Mouse (Mus musculus) limb, embryonic 15.5 days (tissue): ENCODE data around the gene Armh4. TPM values are rescaled to one million over a fixed set of nuclear protein-coding genes. Genes with fewer than 3 reads are reported as not detected.

Experiments
- ATAC-seq: fragments of 200-750 bp; cut with Nextera tagmentation; 2 replicates; pipeline ENCODE4 v1.8.0; 2017; ENCODE audit warnings: low read depth, moderate TSS enrichment; ENCODE audit not compliant: insufficient number of reproducible peaks, low FRiP score, low TSS enrichment
- H3K27ac ChIP-seq: fragments of 300-500 bp; sonication (generic); 2 replicates; pipeline ENCODE4 v1.5.1; 2015; ENCODE audit warnings: moderate library complexity, mild to moderate bottlenecking, inconsistent platforms
- H3K27me3 ChIP-seq: fragments of 300-500 bp; sonication (generic); 2 replicates; pipeline ENCODE4 v1.6.1; 2015; ENCODE audit warnings: inconsistent platforms
- H3K36me3 ChIP-seq: fragments of 300-500 bp; sonication (generic); 2 replicates; pipeline ENCODE4 v1.6.1; 2015; ENCODE audit warnings: inconsistent platforms
- H3K4me1 ChIP-seq: fragments of 300-500 bp; sonication (generic); 2 replicates; pipeline ENCODE4 v1.6.1; 2015; ENCODE audit warnings: inconsistent platforms
- H3K4me2 ChIP-seq: fragments of 300-500 bp; sonication (generic); 2 replicates; pipeline ENCODE4 v1.6.1; 2015; ENCODE audit warnings: mild to moderate bottlenecking, inconsistent platforms
- H3K4me3 ChIP-seq: fragments of 300-500 bp; sonication (generic); 2 replicates; pipeline ENCODE4 v1.5.1; 2015; ENCODE audit warnings: mild to moderate bottlenecking, inconsistent platforms
- H3K9ac ChIP-seq: fragments of 300-500 bp; sonication (generic); 2 replicates; pipeline ENCODE4 v1.6.1; 2015; ENCODE audit warnings: inconsistent platforms
- H3K9me3 ChIP-seq: fragments of 300-500 bp; sonication (generic); 2 replicates; pipeline ENCODE4 v1.6.1; 2016; ENCODE audit warnings: inconsistent platforms
- WGBS: fragments of 180-500 bp; shearing (Covaris S2); methylation state at CpG from one replicate; pipeline ENCODE4 v1.1.7; 2015; 5-methylcytosine and 5-hydroxymethylcytosine counted together
- polyA plus RNA-seq: library from polyadenylated mRNA; unstranded; fragments of >200 nt; fragmentation: Nextera tagmentation; extraction: Ambion mirVana; gene quantifications from 2 replicates; pipeline ENCODE4 v1.2.1, GENCODE M21; 2015

Gene Armh4
- polyA plus RNA-seq, 1 experiment from 2014 or later: 19.1 TPM

- WGBS: 30% methylated on average over 3 of the region's 3 CpGs
- ATAC-seq: no peak
- H3K27ac ChIP-seq: no peak overlapping the region
Measured at GRCm38 (mm10) chr14:49722782-49723181, 60.4 kb downstream of the Armh4 start.

GRCm38 (mm10) chr14:49721281-49721680 is 61.9 kb downstream of the Armh4 start:
- no peak overlapping the region for H3K4me3 ChIP-seq
- H3K4me2 ChIP-seq: no peak overlapping the region
- H3K27ac ChIP-seq: no peak overlapping the region
- no peaks in the 10 kb centered on the region for H3K27me3 ChIP-seq
- H3K4me1 ChIP-seq: no peaks in the 10 kb centered on the region
- H3K9me3 ChIP-seq: no peaks in the 10 kb centered on the region
- H3K9ac ChIP-seq: no peak overlapping the region
- ATAC-seq: no peak
- 69% methylated on average over 1 of the region's 1 CpGs for WGBS
- no peaks in the 10 kb centered on the region for H3K36me3 ChIP-seq

More at GRCm38 (mm10) chr14:49722782-49723181, 60.4 kb downstream of the Armh4 start:
- Histone ChIP-seq H3K4me3 (no peak overlapping the region), H3K9me3 (no peaks in the 10 kb centered on the region), H3K4me1 (no peaks in the 10 kb centered on the region), H3K36me3 (no peaks in the 10 kb centered on the region), H3K4me2 (no peak overlapping the region), H3K9ac (no peak overlapping the region), H3K27me3 (no peaks in the 10 kb centered on the region)

DNA sequence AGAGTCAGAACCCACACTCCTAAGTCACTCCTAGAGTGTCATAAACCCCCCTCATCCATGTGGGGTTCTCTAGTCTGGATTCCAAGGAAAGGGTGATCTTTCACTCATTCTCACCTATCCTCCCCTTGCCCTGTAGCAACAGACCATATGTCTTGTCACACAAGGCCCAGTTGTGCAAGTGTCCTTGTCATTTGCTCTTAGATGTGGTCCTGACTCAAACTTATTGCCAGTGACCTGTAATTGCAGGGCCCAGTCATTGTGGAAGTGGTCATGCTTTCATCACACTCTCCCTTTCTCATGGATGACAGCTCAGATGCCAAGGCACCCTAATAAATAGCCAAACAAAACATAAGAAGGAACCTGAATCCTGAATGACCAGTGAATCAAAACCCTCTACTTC is 63.5 kb downstream of the Armh4 start:
- Histone ChIP-seq H3K9ac (no peak overlapping the region), H3K36me3 (no peaks in the 10 kb centered on the region), H3K4me2 (no peak overlapping the region), H3K4me3 (no peak overlapping the region), H3K27ac (no peak overlapping the region), H3K4me1 (no peaks in the 10 kb centered on the region), H3K27me3 (no peaks in the 10 kb centered on the region), H3K9me3 (no peaks in the 10 kb centered on the region)
- ATAC-seq: no peak

DNA sequence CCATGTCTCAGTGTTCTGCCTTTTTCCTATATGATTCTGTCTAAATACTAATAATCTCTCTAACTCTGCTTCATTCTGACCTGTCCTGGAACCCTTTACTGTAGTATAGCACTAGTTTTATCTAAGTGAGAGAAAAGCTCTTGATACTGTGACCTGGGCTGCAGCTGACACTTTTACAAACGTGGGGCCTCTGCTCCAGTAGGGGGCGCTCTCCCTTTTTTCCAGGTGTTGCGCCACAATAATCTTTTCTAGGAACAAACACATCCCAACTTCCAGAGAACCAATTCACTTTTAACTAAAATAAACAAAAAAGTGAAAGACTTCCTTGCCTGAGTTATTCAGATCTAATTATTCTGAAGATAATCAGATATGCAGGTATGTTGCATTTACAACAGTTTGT is 72.2 kb downstream of the Armh4 start:
- H3K4me2 ChIP-seq: no peak overlapping the region
- WGBS: 45% methylated on average over 3 of the region's 3 CpGs

DNA sequence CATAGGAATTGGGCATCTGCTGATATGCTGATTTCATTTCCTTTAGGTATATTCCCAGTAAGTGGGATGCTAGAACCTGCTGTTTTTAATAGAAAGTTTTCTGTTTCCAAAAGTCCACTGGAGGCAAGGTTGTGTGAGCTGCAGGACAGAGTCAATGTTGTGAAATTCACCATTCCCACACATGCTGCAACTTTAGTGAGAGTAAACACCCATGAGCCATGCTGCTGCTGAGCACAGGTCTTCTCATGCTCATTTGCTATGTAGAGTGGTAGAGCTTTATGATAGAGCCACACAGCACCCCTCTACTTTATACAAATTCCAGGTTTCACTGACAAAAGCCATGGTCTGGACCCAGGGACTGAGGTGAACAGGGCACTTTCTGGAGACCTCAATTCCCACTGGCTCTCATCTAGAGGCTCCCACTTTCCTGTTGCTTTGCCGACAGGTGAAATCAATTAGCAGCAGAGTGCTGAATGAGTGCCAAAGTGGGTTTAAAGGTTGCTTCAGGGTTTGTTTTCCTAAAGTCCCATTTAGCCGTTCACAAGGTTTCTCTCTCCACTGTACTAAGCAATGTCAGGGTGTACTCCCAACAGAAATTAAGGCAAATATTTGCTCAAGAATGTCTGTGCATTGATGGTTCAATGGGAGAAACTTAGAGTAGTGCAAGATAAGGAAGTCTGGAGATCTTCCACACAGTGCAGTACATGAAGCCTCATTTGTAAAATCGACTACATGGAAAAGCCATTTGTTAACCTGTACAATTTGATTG is 79.6 kb downstream of the Armh4 start:
- no peak for ATAC-seq
- no peaks in the 10 kb centered on the region for H3K9me3 ChIP-seq
- H3K4me2 ChIP-seq: no peak overlapping the region
- 35% methylated on average over 3 of the region's 3 CpGs for WGBS
- H3K36me3 ChIP-seq: no peaks in the 10 kb centered on the region
- H3K27ac ChIP-seq: no peak overlapping the region
- H3K27me3 ChIP-seq: no peaks in the 10 kb centered on the region
- H3K9ac ChIP-seq: no peak overlapping the region
- H3K4me1 ChIP-seq: no peaks in the 10 kb centered on the region
- H3K4me3 ChIP-seq: no peak overlapping the region

More for the DNA sequence above, 72.2 kb downstream of the Armh4 start:
- no peak for ATAC-seq
- no peak overlapping the region for H3K4me3 ChIP-seq
- no peaks in the 10 kb centered on the region for H3K36me3 ChIP-seq
- no peaks in the 10 kb centered on the region for H3K4me1 ChIP-seq
- no peaks in the 10 kb centered on the region for H3K9me3 ChIP-seq
- H3K27ac ChIP-seq: no peak overlapping the region
- no peaks in the 10 kb centered on the region for H3K27me3 ChIP-seq
- H3K9ac ChIP-seq: no peak overlapping the region

DNA sequence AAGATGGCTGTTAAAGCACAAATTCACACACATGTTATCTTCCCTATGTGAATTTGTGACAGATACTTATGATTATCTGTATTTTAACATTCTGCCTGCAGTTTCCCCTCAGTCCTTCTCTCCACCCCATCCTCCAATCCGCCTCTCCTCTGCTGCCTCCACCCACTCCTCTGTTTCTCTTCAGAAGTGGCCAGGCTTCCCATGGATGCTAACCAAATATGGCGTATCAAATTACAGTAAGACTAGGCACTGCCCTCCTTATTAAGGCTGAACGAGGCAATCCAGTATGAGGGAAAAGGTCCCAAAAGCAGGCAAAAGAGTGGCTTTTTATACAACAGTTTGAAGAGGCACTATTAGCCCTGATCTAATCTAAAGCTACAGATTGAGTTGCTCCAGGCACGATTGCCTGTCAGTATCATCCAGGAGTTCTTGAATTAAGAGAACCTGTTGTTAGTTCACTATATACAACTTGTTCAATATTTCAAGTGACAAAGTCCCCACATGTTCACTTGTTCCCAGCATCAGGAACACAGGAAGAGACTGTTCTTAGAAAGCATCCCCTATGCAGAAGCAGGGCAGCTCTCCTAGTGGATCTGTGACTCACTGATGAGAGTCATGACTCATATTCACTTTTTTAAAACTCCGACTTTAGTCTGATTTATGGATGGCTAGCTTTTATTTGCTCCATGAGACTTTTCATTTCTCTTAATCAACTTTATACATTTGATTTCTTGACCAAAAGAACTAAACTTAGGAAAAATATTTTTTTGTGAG is 103.5 kb downstream of the Armh4 start:
- H3K4me2 ChIP-seq: no peak overlapping the region
- H3K9ac ChIP-seq: no peak overlapping the region
- ATAC-seq: no peak
- 41% methylated on average over 5 of the region's 5 CpGs for WGBS
- no peaks in the 10 kb centered on the region for H3K36me3 ChIP-seq
- H3K4me1 ChIP-seq: no peaks in the 10 kb centered on the region
- H3K27me3 ChIP-seq: no peaks in the 10 kb centered on the region
- no peaks in the 10 kb centered on the region for H3K9me3 ChIP-seq
- no peak overlapping the region for H3K27ac ChIP-seq
- H3K4me3 ChIP-seq: no peak overlapping the region

- Histone ChIP-seq H3K9ac (no peak overlapping the region), H3K27me3 (no peaks in the 10 kb centered on the region), H3K36me3 (no peaks in the 10 kb centered on the region), H3K27ac (no peak overlapping the region), H3K4me3 (no peak overlapping the region), H3K4me2 (no peak overlapping the region), H3K9me3 (no peaks in the 10 kb centered on the region), H3K4me1 (no peaks in the 10 kb centered on the region)
- WGBS: 40% methylated on average over 2 of the region's 2 CpGs
- no peak for ATAC-seq
Measured at GRCm38 (mm10) chr14:49676580-49676979, 106.6 kb downstream of the Armh4 start.

- 39% methylated on average over 4 of the region's 4 CpGs for WGBS
- Histone ChIP-seq H3K4me3 (no peak overlapping the region), H3K36me3 (no peaks in the 10 kb centered on the region), H3K4me1 (no peaks in the 10 kb centered on the region), H3K27ac (no peak overlapping the region), H3K4me2 (no peak overlapping the region), H3K27me3 (no peaks in the 10 kb centered on the region), H3K9me3 (no peaks in the 10 kb centered on the region), H3K9ac (no peak overlapping the region)
- ATAC-seq: no peak
Measured at GRCm38 (mm10) chr14:49660444-49660843, 122.7 kb downstream of the Armh4 start.

DNA sequence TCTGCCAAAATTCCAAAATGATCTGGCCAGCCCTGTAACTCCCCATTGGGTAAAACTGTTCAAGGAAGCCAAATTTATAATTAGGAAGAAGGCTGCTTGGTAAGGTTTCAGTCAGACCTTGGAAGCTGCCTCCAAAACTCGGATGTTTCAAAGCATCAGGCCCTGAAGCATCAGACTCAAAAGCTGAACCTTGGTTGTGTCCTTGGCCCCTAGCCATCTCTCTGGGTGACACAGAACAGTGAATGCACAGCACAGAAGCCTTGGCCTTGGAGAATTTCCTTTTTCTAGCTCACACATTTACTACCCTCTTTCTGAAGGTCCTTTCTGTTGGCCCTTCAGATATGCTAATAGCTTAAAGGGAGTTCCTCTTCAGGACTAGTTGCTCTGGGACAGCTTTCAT is 134.0 kb downstream of the Armh4 start:
- Histone ChIP-seq H3K9ac (no peak overlapping the region), H3K4me2 (no peak overlapping the region), H3K27ac (no peak overlapping the region), H3K4me3 (no peak overlapping the region), H3K36me3 (no peaks in the 10 kb centered on the region), H3K4me1 (no peaks in the 10 kb centered on the region), H3K27me3 (no peaks in the 10 kb centered on the region), H3K9me3 (no peaks in the 10 kb centered on the region)
- ATAC-seq: no peak
- 58% methylated on average over 1 of the region's 1 CpGs for WGBS

DNA sequence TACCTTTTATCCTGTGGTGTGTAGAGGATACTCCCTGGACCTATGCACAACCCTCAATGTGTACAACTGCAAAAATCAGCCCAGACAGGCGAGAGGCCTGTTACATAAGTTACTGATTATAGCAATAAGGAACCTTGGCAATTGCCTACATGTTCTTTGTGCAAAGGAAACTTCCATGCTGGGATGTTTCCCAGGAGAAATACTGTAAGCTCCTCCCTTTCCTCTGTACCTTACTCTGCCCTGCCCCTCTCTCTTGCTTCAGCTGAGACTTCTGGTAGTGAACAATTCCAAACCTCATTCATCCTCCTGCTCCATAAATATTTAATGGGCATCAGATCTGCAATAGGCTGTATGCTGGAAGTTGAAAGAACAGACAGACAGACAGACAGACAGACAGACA is 145.8 kb downstream of the Armh4 start:
- Histone ChIP-seq H3K9ac (no peak overlapping the region), H3K4me3 (no peak overlapping the region), H3K36me3 (no peaks in the 10 kb centered on the region), H3K4me2 (no peak overlapping the region), H3K27me3 (no peaks in the 10 kb centered on the region), H3K9me3 (no peaks in the 10 kb centered on the region), H3K4me1 (no peaks in the 10 kb centered on the region), H3K27ac (no peak overlapping the region)
- 38% methylated on average over 1 of the region's 1 CpGs for WGBS
- ATAC-seq: no peak

- H3K4me3 ChIP-seq: no peak overlapping the region
- no peaks in the 10 kb centered on the region for H3K9me3 ChIP-seq
- no peaks in the 10 kb centered on the region for H3K36me3 ChIP-seq
- no peaks in the 10 kb centered on the region for H3K4me1 ChIP-seq
- H3K27me3 ChIP-seq: no peaks in the 10 kb centered on the region
- 67% methylated on average over 4 of the region's 4 CpGs for WGBS
- H3K27ac ChIP-seq: no peak overlapping the region
- ATAC-seq: no peak
- no peak overlapping the region for H3K4me2 ChIP-seq
- no peak overlapping the region for H3K9ac ChIP-seq
Measured at GRCm38 (mm10) chr14:49626055-49626454, 157.1 kb downstream of the Armh4 start.
